Mouse (Mus musculus) C2C12 (cell line): ENCODE measurements around the gene Snx30.

Source experiments
- CTCF ChIP-seq: IDR thresholded peaks from one replicate; pipeline ENCODE4 v1.5.1; 2011; ENCODE audit not compliant: control insufficient read depth, insufficient read depth, insufficient read length
- MAX ChIP-seq: IDR thresholded peaks from one replicate; pipeline ENCODE4 v1.6.1; 2011; ENCODE audit warnings: mild to moderate bottlenecking, control low read depth
- MYOG ChIP-seq: IDR thresholded peaks from one replicate; pipeline ENCODE4 v1.6.1; 2011; ENCODE audit not compliant: control insufficient read depth, insufficient read length; ENCODE audit errors: extremely low read depth

- TF ChIP-seq CTCF = no peak
- no peak for TF ChIP-seq MAX
- TF ChIP-seq MYOG = no peak
Observed at GRCm38 (mm10) chr4:59757452-59758435, 47.9 kb upstream of the Snx30 start.
